Mouse (Mus musculus) ES-E14 (cell line): Measurements from ENCODE around the gene Alg14. TPM values are rescaled to one million over a fixed set of nuclear protein-coding genes. Genes with fewer than 3 reads are reported as not detected.

ENCODE experiments used
- DNase-seq: peaks from one replicate; pipeline ENCODE4 v3.0.0-alpha.2; 2013; ENCODE audit warnings: low read depth, low spot score
- H3K27ac ChIP-seq: 2 replicates; pipeline ENCODE4 v1.5.1; 2012; ENCODE audit warnings: low read depth, mild to moderate bottlenecking, low read length, moderate library complexity, mixed read lengths; ENCODE audit not compliant: poor library complexity, insufficient read depth, severe bottlenecking
- H3K36me3 ChIP-seq: 2 replicates; pipeline ENCODE4 v1.6.1; 2012; ENCODE audit warnings: mild to moderate bottlenecking, low read length, moderate library complexity, mixed read lengths; ENCODE audit not compliant: control insufficient read depth, poor library complexity, insufficient read depth, severe bottlenecking
- H3K4me1 ChIP-seq, 2 experiments: fragments of 150-350 bp in 1 of 2; sonication (generic) in 1 of 2; 2 replicates each; pipeline ENCODE4 v1.6.1; 2012; ENCODE audit warnings: low read length in 2 of 2, mild to moderate bottlenecking in 1 of 2, mixed read lengths in 1 of 2; ENCODE audit not compliant: control insufficient read depth in 2 of 2, insufficient read depth in 2 of 2, poor library complexity in 1 of 2
- H3K4me3 ChIP-seq, 2 experiments: fragments of 150-350 bp in 1 of 2; sonication (generic) in 1 of 2; 2 replicates each; pipeline ENCODE4 v1.5.1; 2012; ENCODE audit warnings: low read length in 2 of 2, low read depth in 1 of 2, mild to moderate bottlenecking in 1 of 2, mixed read lengths in 1 of 2; ENCODE audit not compliant: insufficient read depth in 1 of 2, poor library complexity in 1 of 2, severe bottlenecking in 1 of 2
- H3K9ac ChIP-seq: 2 replicates; pipeline ENCODE4 v1.6.1; 2012; ENCODE audit warnings: low read depth, mild to moderate bottlenecking, low read length, mixed read lengths; ENCODE audit not compliant: poor library complexity, insufficient read depth, severe bottlenecking
- H3K9me3 ChIP-seq: fragments of 150-350 bp; sonication (generic); 2 replicates; pipeline ENCODE4 v1.6.1; 2012; ENCODE audit warnings: low read depth, mild to moderate bottlenecking, low read length; ENCODE audit not compliant: control insufficient read depth, insufficient read depth
- CHD2 ChIP-seq: IDR thresholded peaks from 2 replicates; pipeline ENCODE4 v1.6.1; 2014; ENCODE audit warnings: mild to moderate bottlenecking, low read depth, low read length, inconsistent platforms
- HCFC1 ChIP-seq: IDR thresholded peaks from 2 replicates; pipeline ENCODE4 v1.6.1; 2012; ENCODE audit warnings: low read length, inconsistent platforms, borderline replicate concordance; ENCODE audit not compliant: insufficient read depth
- MAFK ChIP-seq: IDR thresholded peaks from 2 replicates; pipeline ENCODE4 v1.6.1; 2014; ENCODE audit warnings: mild to moderate bottlenecking, low read depth, low read length, inconsistent platforms; ENCODE audit not compliant: insufficient read depth
- ZC3H11A ChIP-seq: IDR thresholded peaks from 2 replicates; pipeline ENCODE4 v1.6.1; 2012; ENCODE audit warnings: low read depth, mild to moderate bottlenecking, inconsistent platforms, low read length, borderline replicate concordance
- ZNF384 ChIP-seq: IDR thresholded peaks from 2 replicates; pipeline ENCODE4 v1.6.1; 2012; ENCODE audit warnings: low read depth, low read length, inconsistent platforms
- in situ Hi-C, 2 experiments: fragments of 600-800 bp; cut with MboI; formaldehyde crosslinking; loops; one replicate each; pipeline ENCODE4 v1.15.1; 2025; ENCODE audit warnings: low sequenced_read_pairs in 2 of 2, inconsistent platforms in 1 of 2; ENCODE audit not compliant: unreplicated experiment in 2 of 2
- total RNA-seq: library from RNA; depleted of rRNA; stranded (reverse); fragments of 300-350 nt; gene quantifications from 2 replicates; pipeline ENCODE4 v1.2.3, GENCODE M21; 2012

The Alg14 gene
- total RNA-seq, 1 experiment, result 18.4 TPM

DNA sequence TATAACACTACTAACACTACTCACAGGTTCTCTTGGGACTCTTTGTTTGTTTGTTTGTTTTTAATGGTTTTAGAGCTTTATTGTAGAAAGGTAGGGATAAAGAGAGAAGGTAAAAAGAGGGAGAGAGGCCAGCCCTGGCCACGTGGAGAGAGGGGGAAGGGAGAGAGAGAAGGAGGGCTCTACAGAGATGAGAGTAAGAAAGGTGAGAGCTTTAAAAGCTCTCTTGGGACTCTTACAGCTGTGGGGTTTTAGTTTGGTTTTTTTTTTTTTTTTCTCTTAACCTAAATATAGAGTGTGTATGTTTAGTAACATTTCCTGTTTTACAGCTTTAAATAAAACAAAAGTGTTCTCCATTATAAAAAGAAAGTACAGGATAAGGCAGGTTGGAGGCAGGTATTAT is 70.4 kb downstream of the Alg14 start:
- no peak for DNase-seq
- no peak overlapping the region for H3K27ac ChIP-seq
- H3K4me1 ChIP-seq, result peaks cover 0 to 3% of the 10 kb centered on the region in 2 experiments; a peak in 1 of 4 replicates
- no peaks in the 10 kb centered on the region for H3K36me3 ChIP-seq
- no peak overlapping the region for H3K9ac ChIP-seq
- in situ Hi-C loops, result no loop called here
- TF ChIP-seq HCFC1, result no peak
- no peak for TF ChIP-seq CHD2
- no peak for TF ChIP-seq ZNF384
- no peak for TF ChIP-seq MAFK
- no peak for TF ChIP-seq ZC3H11A
- no peak overlapping the region for H3K4me3 ChIP-seq
- no peaks in the 10 kb centered on the region for H3K9me3 ChIP-seq

GRCm38 (mm10) chr3:121364388-121364787 is 72.8 kb downstream of the Alg14 start:
- Histone ChIP-seq H3K9me3 (no peaks in the 10 kb centered on the region), H3K9ac (no peak overlapping the region), H3K4me3 (no peak overlapping the region), H3K27ac (no peak overlapping the region), H3K36me3 (no peaks in the 10 kb centered on the region), H3K4me1 (no peaks in the 10 kb centered on the region)
- no peak for DNase-seq
- TF ChIP-seq HCFC1, result no peak
- TF ChIP-seq CHD2, result no peak
- no peak for TF ChIP-seq ZNF384
- TF ChIP-seq MAFK, result no peak
- no peak for TF ChIP-seq ZC3H11A
- in situ Hi-C loops, result no loop called here

- no peak for DNase-seq
- H3K27ac ChIP-seq, result no peak overlapping the region
- no peak for TF ChIP-seq MAFK
- no peak for TF ChIP-seq CHD2
- TF ChIP-seq ZC3H11A, result no peak
- no peak for TF ChIP-seq HCFC1
- TF ChIP-seq ZNF384, result no peak
- H3K9me3 ChIP-seq, result no peaks in the 10 kb centered on the region
- H3K4me1 ChIP-seq, result peaks cover 0 to 3% of the 10 kb centered on the region in 2 experiments; a peak in 1 of 4 replicates
- H3K4me3 ChIP-seq, result no peak overlapping the region
- in situ Hi-C loops, result no loop called here
- H3K9ac ChIP-seq, result no peak overlapping the region
- no peaks in the 10 kb centered on the region for H3K36me3 ChIP-seq
These were observed 73.6 kb downstream of the Alg14 start for GRCm38 (mm10) chr3:121365131-121365530.

GRCm38 (mm10) chr3:121368616-121369015 is 77.0 kb downstream of the Alg14 start:
- DNase-seq, result peak; percentile 52
- Histone ChIP-seq H3K27ac (no peak overlapping the region), H3K4me1 (peaks cover 0 to 3% of the 10 kb centered on the region in 2 experiments; a peak in 2 of 4 replicates), H3K9ac (no peak overlapping the region), H3K4me3 (no peak overlapping the region), H3K36me3 (no peaks in the 10 kb centered on the region), H3K9me3 (no peaks in the 10 kb centered on the region)
- TF ChIP-seq ZC3H11A, result no peak
- in situ Hi-C loops, result no loop called here

DNA sequence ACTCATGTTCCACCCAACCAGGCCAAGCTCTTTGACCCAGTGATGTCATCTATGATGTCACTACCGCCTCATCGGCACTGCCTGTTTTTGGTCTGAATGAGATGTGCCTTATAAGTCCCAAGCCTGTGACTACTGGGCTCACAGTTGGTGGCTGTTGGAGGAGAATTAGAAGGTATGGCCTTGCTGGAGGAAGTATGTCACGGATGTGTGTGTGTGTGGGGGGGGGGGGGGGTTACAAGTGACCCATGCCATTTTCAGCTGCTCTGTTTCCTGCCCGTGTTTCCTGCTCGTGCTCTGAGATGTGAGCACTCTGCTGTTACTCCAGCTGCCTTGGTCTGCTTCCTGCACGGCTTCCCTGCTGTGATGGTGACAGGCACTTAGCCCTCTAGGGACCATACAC is 77.9 kb downstream of the Alg14 start:
- no peak for TF ChIP-seq ZC3H11A
- in situ Hi-C loops, result no loop called here
- Histone ChIP-seq H3K36me3 (no peaks in the 10 kb centered on the region), H3K4me1 (peaks cover 0 to 3% of the 10 kb centered on the region in 2 experiments; a peak in 2 of 4 replicates), H3K9me3 (no peaks in the 10 kb centered on the region), H3K27ac (no peak overlapping the region), H3K4me3 (0 out of 4 replicates have a peak overlapping the region, but pooled peaks of 1 of the 2 experiments have one; percentile 21), H3K9ac (no peak overlapping the region)
- DNase-seq, result peak; percentile 21
